Mouse (Mus musculus) G1E-ER4 (cell line): ENCODE data around the gene Chn1. TPM values are rescaled to one million over a fixed set of nuclear protein-coding genes. Genes with fewer than 3 reads are reported as not detected.

Experiments
- GATA1 ChIP-seq: IDR thresholded peaks from one replicate; pipeline ENCODE4 v1.8.0; 2012; ENCODE audit warnings: low read length, inconsistent platforms
- polyA plus RNA-seq: library from polyadenylated mRNA; stranded (reverse); fragments of >175 nt; gene quantifications from 2 replicates; pipeline ENCODE4 v1.2.3, GENCODE M21; 2012

Gene Chn1
- polyA plus RNA-seq, 1 experiment: 0.77 TPM

GRCm38 (mm10) chr2:73563690-73564089, 211.5 kb downstream of the Chn1 start:
- TF ChIP-seq GATA1: no peak

GRCm38 (mm10) chr2:73562656-73563055, 212.5 kb downstream of the Chn1 start:
- no peak for TF ChIP-seq GATA1

- no peak for TF ChIP-seq GATA1
Measured at GRCm38 (mm10) chr2:73561665-73562063, 213.5 kb downstream of the Chn1 start.

GRCm38 (mm10) chr2:73560899-73561664, 214.1 kb downstream of the Chn1 start:
- TF ChIP-seq GATA1: no peak

Other genes with a start within 250 kb of the Chn1 start
- 0.16 and 0.17 TPM in 2 replicates for gene Wipf1, start 245.6 kb downstream of the Chn1 start, polyA plus RNA-seq
- not detected in 2 replicates for gene Chrna1, start 195.0 kb downstream of the Chn1 start, polyA plus RNA-seq
- 9.4 and 10.0 TPM in 2 replicates for gene Atf2, start 117.3 kb upstream of the Chn1 start, polyA plus RNA-seq
- gene Atp5g3, start 136.0 kb upstream of the Chn1 start, polyA plus RNA-seq: 1,108 and 1,715 TPM in 2 replicates